Mouse (Mus musculus): ENCODE data around the gene Uggt2.

Gene Uggt2

DNA sequence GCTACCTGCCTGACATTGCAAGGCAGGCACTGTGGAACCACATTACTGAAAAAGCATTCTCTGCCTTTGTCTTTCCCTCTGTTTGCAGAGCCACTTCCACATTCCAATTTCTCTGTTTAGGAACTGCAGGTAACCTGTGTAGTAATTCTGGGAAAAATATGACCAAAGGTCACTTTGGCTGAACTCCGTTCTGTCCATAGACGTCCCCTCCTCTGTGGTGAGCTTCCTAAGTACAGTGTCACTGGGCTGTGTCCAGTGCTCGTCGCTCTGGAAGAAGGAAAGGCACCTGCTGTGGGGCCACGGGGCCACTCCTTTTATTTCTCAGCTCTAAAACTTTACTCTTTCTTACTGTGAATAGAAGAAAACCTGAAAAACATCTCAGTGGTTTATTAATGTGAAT lies 118.9 kb downstream of the Uggt2 start:
- no peak for DNase-seq

DNA sequence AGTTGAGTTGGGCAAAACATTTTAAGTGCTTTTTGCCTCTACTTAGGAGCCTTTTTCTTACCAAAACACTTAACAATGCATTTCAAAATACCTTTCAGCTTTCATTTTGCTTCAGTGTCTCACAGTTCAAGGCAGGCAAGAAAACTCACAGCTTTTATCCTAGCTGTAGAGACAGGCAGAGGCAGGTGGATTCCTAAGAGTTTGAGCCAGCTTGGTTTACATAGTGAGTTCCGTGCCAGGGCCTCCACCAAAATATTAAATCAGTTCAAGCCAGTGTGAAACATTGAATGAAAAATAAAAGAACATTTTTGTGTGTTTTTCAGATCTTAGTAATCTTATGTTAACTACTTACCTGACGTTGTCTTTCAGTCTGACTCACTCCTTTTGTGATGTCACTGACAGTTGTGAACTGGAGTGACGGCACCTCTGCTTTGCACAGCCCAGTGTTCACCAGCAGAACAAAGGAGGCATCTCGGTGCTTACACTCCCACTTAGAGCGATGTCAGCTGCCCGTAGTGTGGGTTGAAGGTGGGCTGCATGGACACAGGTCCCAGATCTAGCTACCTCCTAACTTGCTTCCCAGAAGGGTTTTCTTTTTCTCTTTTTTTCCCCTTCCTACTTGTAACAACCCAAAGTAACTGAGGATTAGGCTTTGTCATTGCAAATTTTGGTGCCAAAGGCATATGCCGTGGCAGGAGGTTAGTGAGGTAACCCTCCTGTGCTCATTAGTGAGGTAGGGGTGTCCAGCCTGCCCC lies 119.5 kb downstream of the Uggt2 start:
- DNase-seq: no peak

DNA sequence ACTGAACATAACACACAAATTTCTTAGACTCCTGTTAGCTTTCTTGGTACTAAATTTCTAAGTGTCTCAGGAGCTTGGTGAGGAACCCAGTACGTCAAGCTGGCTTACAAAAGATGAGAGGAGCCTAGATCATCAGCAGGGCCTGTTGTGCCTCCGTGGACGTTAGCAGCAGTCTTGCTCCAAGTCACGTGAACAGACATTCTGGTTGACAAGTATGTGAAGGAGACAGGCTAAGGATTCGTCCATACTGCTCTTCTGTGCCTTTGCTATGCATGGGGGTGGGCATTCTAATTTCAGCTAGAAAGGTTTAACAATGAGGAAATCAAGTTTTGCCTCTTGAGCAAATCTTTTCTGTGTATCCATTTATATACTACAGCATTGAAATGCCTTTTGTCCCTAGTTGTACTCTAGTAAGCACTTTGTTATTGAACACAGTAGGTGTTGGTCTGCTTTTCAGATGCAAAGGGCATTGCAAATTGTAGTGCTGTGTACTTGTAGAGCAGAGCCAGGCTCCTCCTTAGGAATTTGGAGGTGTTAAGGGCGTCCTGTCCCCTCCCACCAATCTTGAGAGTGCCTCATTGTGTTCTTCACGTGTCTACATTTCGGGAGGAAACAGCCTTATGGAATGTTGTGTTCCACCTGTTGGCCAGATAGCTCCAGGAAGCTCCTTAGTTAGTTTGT lies 122.0 kb downstream of the Uggt2 start:
- no peak for DNase-seq

DNA sequence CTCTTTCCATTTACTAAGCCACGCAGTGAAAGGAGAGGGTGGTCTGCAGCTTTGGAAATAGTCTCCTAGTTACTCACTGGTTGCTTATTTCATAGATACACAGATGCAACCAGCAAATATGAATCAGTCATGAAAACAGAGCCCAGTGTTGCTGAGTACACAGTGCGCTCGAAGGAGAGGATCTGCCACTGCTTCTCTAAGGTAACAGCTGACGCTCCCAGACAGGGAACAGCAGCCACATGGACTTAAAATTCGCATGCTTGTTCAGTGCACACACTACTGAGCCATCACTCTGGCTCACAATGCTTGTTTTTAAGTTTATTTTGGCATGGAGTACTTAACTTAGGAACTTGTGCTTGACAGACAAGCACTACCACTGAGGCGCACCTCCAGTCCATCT lies 127.0 kb downstream of the Uggt2 start:
- no peak for DNase-seq

DNA sequence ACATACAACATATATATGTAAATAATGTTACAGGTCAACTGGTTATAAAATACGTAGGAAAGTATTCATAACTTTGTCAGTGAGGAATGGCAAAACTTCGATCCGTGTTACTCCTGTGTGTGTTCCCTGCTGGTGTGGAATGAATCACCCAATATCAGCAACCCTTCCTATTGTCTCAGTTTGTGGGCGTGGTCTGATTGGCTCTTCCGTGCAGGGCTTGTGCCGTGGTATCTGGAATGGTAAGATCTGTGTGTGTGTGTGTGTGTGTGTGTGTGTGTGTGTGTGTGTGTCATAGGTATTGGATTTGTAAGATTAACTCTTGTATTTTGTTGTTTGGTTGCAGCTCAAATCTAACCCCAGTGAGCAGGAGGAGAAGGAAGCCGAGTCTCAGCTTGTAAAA lies 131.6 kb downstream of the Uggt2 start:
- no peak for DNase-seq

DNA sequence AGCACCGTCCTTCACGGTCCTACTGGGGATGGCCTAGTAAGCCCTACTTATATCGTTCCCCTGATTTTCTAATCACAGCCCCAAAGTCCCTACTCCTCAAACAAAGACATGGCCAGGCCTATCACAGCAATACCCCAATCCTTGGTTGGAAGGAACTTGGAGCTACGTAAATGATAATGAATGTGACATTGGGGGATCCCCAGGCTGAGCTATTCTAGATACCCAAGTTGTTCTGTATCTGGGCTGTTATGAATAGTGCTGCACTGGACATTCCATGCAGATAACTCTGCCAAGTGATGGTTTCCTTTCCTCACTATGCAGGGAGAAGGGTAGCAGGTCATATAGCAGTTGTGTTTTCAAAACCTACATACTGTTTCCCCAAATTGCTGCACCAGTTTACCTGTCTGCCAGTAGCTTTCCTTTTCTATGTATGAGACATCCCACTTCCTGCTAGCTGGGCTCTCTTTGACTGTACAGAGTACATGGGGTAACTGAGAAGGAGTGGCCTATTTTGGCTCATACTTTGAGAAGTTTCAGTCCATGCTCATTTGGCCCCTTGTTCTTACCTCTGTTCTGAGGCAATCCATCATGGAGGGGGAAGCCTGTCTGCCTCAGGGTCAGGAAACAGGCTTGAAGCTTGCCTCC lies 133.8 kb downstream of the Uggt2 start:
- DNase-seq: no peak

DNA sequence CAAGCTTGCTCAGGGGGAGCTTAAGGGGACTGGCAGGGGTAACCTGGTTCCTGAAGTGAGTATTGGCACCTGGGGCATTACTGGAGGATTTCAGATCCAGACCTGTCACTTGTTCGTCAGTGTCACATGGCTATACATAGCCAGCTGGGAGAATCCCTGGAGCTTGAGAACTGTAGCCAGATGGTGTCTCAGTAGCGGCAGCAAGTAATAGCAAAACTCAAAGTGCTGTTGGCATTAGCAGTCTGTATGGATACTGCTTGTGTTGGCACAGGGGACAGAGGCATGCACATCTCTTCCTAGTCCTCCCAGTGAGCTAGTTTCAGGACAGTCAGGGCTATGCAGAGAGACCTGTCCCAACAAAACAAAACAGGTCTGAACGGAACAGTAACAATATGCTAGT lies 141.2 kb downstream of the Uggt2 start:
- no peak for DNase-seq

DNA sequence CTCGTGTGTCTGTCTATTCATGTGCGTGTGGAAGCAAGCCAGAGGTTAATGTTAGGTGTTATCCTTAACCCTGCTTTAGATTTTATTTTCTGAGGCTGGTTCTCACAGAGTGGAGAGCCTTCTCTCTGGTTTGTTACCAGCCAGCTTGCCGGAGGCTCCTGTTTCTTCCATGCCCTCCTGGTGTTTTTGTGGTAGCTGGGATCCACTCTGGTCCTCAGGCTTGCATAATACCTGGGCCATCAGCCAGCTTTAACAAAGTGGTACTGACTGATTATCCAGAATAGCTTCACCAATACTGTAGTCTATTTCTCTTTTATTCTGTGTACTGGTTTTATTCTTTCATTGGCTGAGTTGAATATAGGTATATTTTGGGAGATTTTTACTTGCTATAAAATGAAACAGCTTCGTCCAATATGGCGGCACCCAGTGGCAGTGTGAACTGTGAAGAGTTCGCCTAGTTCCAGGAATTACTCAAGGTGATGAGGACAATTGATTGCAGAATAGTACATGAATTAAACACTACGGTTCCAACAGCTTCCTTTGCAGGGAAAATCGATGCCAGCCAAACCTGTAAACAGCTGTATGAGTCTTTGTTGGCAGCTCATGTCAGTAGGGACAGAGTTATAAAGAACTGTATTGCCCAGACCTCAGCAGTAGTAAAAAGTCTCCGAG lies 147.2 kb downstream of the Uggt2 start:
- DNase-seq: no peak

DNA sequence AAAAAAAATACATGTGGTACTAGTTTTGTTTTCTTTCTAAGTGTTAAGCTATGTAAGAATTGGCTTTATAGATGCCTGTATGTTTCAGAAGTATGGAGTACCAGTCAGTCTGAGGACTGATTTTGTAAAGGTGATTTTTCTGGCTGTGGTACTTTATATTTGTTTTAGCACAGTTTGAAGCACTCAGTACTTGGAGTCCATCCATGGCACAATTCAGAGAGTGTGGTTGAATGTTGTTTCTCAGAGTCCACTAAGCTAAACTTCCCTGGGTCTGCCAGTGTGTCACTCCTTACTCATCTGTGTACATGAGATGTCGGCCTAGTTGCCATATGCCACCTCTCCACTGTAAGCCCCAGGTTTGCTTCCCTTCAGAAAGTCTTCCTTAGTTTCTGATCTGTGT lies 150.4 kb downstream of the Uggt2 start:
- DNase-seq: no peak

DNA sequence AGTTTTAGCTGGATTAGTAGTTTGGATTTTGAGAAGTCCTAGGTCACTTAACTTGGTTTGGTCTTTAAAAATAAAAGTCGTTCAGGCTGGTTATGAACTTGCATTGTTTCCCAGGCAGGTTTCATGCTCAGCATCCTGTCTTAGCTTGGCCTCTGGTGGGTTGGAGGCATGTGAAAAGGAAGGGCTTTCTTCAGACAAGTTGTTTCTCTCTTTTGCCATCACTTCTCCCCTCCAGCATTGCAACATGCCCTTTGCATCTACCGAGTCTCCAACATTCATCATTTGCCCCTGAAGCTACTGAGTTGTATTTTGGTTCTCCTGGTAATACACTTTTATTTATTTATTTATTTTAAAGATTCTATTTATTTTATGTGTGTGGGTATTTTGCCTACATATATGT lies 154.5 kb downstream of the Uggt2 start:
- DNase-seq: no peak

DNA sequence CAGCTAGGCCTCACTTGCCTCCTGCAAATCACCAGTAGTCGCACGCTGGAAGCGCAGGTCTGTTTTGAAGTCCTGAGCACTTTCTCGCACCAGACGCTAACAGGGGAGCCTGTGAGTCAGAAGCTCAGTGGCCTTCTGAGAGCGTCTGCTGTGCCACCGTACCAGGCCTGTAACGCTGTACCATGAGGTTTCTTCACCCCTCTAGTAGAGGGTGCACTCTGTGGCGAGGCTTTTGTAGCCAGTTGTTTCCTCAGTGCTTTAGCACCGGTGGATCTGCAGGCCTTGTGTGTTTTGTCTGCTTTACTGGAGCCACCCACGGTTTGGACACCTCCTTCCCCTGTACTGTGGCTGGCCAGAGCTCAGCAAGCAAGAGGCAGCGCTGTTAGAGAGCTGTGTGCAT lies 157.2 kb downstream of the Uggt2 start:
- no peak for DNase-seq

DNA sequence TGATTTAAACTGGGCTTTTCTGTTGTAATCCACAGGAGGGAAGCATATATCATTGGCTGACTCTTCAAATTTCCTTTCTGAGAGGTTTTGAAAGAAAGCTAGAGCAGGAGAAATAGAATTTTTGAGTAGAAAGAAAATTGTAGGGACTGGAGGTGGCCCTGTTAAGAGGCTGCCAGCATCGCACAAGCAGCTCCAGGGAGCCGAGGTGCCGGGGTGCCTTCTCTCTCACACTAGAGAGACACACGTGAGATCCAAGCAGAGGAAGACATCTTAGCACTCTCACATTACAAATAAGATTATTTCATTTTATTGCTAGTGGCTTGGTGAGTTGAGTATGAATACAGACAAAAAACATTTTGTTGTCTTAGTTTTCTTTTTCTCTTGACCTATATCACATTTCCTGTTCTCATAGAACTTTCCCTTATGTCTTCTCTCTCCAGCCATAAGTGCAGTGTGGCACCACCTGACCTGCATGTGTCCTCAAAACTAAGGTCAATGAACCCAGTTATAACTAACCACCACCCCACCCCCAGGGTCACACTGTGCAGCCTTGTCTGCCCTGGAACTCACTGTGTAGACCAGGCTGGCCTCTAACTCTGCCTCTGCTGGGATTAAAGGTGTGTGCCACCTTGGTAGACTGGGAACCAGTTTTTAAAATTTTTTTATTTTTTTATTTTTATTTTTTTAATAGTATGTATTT lies 158.3 kb downstream of the Uggt2 start:
- DNase-seq: no peak

DNA sequence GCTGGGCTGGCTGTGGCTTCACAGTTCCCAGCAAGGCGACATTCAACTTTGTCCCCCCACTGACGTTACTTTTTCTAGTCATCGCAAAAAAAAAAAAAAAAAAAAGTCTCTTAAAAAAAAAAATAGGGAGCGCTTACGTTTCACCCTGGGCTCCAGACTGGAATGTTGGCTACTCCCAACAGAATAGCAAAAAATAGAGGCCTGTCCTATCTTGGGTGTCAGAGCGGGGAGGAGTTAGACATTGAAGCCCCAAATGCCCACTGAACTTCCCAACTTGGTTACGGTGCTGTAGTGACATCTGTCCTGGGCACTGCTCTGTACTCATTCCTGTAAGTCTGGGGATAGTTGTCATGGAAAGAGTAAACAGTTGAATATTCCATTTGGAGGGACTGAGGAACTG lies 160.7 kb downstream of the Uggt2 start:
- DNase-seq: no peak

DNA sequence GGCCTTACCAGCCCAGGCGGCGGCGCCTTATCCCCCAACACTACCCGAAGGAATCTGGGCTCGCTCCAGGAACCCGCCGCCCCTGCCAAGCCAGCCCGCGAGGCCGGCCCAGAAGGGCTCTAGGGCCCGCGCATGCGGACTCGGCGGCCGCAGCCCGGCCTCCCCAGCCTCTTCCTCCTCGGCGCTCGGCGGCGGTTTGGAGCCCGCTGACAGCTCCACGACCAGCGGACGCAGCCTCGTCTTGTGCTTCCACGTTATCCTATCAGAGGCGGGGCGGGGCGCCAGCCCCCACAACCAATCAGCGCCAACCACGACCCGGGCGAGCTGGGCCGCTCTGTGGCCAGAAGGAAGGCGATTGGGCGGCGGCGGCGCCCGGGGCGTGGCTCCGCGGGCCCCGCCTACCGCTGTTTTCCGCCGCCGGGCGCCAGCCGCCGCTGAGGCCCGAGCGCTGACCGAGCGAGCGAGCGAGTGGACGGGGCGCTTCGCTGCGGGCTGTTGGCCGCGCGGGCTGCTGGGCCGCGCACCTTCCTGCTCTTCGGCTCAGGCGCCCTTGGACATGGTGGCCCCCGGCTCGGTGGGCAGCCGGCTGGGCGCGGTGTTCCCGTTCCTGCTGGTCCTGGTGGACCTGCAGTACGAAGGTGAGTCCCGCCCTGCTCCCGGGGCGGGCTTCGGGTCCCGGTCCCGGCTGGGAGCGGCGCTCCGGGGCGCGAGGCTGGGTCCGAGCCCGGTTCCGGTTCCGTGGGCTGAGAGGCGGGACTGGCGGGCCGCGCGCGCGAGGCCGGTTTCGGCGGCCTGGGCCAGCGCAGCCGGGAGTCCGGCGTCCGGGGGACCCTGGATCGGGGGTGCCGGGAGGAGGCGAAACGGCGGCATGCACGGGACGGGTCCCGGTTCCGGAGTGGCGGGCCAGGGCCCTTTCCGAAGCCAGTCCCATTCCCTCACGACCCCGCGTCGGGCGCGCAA lies 161.4 kb downstream of the Uggt2 start, which contains the start of gene Dnajc3:
Dnajc3 (plus strand) TSS at position 444 of the 960 bp plus-strand sequence.
- DNase-seq: peak; percentile 99

DNA sequence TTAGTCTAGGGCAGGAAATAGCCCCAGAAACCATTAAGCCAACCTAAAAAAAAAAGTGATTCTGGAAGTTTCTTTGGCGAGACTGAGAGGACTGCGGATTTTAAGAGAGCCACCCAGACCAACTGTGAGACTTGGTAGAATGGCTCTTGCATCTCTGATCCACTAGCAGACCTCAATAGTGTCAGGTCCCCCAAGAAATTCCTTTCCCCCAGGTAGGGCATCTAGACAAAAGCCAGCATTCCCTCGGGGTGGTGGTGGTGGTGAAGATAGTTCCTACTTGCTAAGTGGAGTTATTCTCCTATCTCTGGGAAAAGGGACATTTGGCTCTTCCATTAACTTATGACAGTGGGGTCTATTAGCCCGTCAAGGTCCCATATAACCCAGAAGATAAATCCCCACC lies 162.3 kb downstream of the Uggt2 start:
- no peak for DNase-seq

DNA sequence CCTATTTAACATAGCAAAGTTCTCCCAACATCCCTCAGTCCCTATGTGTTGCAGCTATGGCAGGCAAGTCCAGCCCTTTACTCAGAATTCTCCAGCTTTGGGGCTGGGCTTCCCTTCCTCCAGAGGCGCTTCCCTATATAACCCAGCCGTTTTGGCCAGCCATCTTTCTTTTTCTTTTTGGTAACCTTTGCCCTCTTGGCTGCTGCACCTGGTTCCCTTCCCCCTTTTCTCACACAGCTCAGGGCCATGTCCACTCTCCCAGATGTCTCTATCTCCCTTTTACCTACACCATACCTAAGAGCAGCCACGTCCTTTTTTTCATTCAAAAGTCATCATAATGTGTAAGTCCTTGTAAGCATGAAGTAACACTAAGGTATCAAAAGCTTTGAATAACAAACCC lies 163.0 kb downstream of the Uggt2 start:
- no peak for DNase-seq
